Mouse (Mus musculus): ENCODE results near the gene Tsc1. TPM values are rescaled to one million over a fixed set of nuclear protein-coding genes. Genes with fewer than 3 reads are reported as not detected.

Tsc1 gene
- total and polyA plus RNA-seq, 2 experiments from 2014 or later, result 20.0 to 42.3 TPM

- Histone ChIP-seq H3K27me3 (ENCODE audit: insufficient read depth, low read length) (no peaks in the 10 kb centered on the region), H3K9ac (replicated peaks; ENCODE audit: low read length) (no peak overlapping the region), H3K4me3 (ENCODE audit: low read length) (no peak overlapping the region), H3K36me3 (ENCODE audit: insufficient read depth, low read length) (no peaks in the 10 kb centered on the region), H3K4me2 (ENCODE audit: low read depth, low read length) (no peak overlapping the region), H3K9me3 (ENCODE audit: low read length) (no peaks in the 10 kb centered on the region), H3K27ac (no peak overlapping the region), H3K4me1 (ENCODE audit: insufficient read depth, low read length) (no peaks in the 10 kb centered on the region)
- WGBS, result 54% methylated on average over 4 of the region's 4 CpGs
- DNase-seq (ENCODE audit: low spot score) (peak; percentile 11), ATAC-seq (no peak; the same call in 1 of the 2 replicates)
- peak; percentile 17; the same call in 1 of the 2 replicates for TF ChIP-seq CTCF (IDR thresholded peaks at IDR 0.05; ENCODE audit: low read depth)
These were observed 7.9 kb upstream of the Tsc1 start for GRCm38 (mm10) chr2:28633136-28633535.

- WGBS, result 84% methylated on average over 1 of the region's 1 CpGs
These were observed 5.8 kb upstream of the Tsc1 start for GRCm38 (mm10) chr2:28635199-28635598.

GRCm38 (mm10) chr2:28637106-28637845 is 3.8 kb upstream of the Tsc1 start:
- no peaks in the 10 kb centered on the region for H3K36me3 ChIP-seq (ENCODE audit: insufficient read depth, low read length)
- no peak overlapping the region for H3K4me3 ChIP-seq (ENCODE audit: low read length)
- ATAC-seq (no peak), DNase-seq (ENCODE audit: low spot score) (no peak)
- no peak overlapping the region for H3K27ac ChIP-seq
- TF ChIP-seq CTCF (IDR thresholded peaks at IDR 0.05; ENCODE audit: low read depth), result no peak
- no peak overlapping the region for H3K9ac ChIP-seq (replicated peaks; ENCODE audit: low read length)
- H3K27me3 ChIP-seq (ENCODE audit: insufficient read depth, low read length), result no peaks in the 10 kb centered on the region
- no peak overlapping the region for H3K4me2 ChIP-seq (ENCODE audit: low read depth, low read length)
- 72% methylated on average over 9 of the region's 9 CpGs for WGBS
- no peaks in the 10 kb centered on the region for H3K9me3 ChIP-seq (ENCODE audit: low read length)
- H3K4me1 ChIP-seq (ENCODE audit: insufficient read depth, low read length), result no peaks in the 10 kb centered on the region

More at GRCm38 (mm10) chr2:28635199-28635598, 5.8 kb upstream of the Tsc1 start:
- no peak overlapping the region for H3K9ac ChIP-seq (replicated peaks; ENCODE audit: low read length)
- TF ChIP-seq CTCF (IDR thresholded peaks at IDR 0.05; ENCODE audit: low read depth), result no peak
- H3K4me2 ChIP-seq (ENCODE audit: low read depth, low read length), result no peak overlapping the region
- H3K27me3 ChIP-seq (ENCODE audit: insufficient read depth, low read length), result no peaks in the 10 kb centered on the region
- no peak overlapping the region for H3K27ac ChIP-seq
- no peak overlapping the region for H3K4me3 ChIP-seq (ENCODE audit: low read length)
- H3K36me3 ChIP-seq (ENCODE audit: insufficient read depth, low read length), result no peaks in the 10 kb centered on the region
- DNase-seq (ENCODE audit: low spot score), result no peak
- no peaks in the 10 kb centered on the region for H3K4me1 ChIP-seq (ENCODE audit: insufficient read depth, low read length)
- no peaks in the 10 kb centered on the region for H3K9me3 ChIP-seq (ENCODE audit: low read length)
- ATAC-seq, result no peak

- Histone ChIP-seq H3K27me3 (ENCODE audit: insufficient read depth, low read length) (no peaks in the 10 kb centered on the region), H3K36me3 (ENCODE audit: insufficient read depth, low read length) (no peaks in the 10 kb centered on the region), H3K4me3 (ENCODE audit: low read length) (no peak overlapping the region), H3K27ac (no peak overlapping the region; the same call in 1 of the 2 replicates), H3K4me1 (ENCODE audit: insufficient read depth, low read length) (peaks cover 7% of the 10 kb centered on the region), H3K9me3 (ENCODE audit: low read length) (no peaks in the 10 kb centered on the region), H3K9ac (replicated peaks; ENCODE audit: low read length) (no peak overlapping the region), H3K4me2 (ENCODE audit: low read depth, low read length) (peak overlapping the region; percentile 27)
- peak; percentile 8 for DNase-seq (ENCODE audit: low spot score)
- WGBS, result 23% methylated on average over 9 of the region's 9 CpGs
- ATAC-seq, result no peak
- no peak for TF ChIP-seq CTCF (IDR thresholded peaks at IDR 0.05; ENCODE audit: low read depth)
These were observed 2.7 kb upstream of the Tsc1 start for GRCm38 (mm10) chr2:28638352-28638751.

GRCm38 (mm10) chr2:28638886-28639285 is 2.1 kb upstream of the Tsc1 start:
- TF ChIP-seq CTCF (IDR thresholded peaks at IDR 0.05; ENCODE audit: low read depth), result no peak
- Histone ChIP-seq H3K4me3 (ENCODE audit: low read length) (no peak overlapping the region), H3K36me3 (ENCODE audit: insufficient read depth, low read length) (no peaks in the 10 kb centered on the region), H3K9me3 (ENCODE audit: low read length) (no peaks in the 10 kb centered on the region), H3K4me2 (ENCODE audit: low read depth, low read length) (peak overlapping the region; percentile 27), H3K27me3 (ENCODE audit: insufficient read depth, low read length) (no peaks in the 10 kb centered on the region), H3K4me1 (ENCODE audit: insufficient read depth, low read length) (peaks cover 7% of the 10 kb centered on the region), H3K9ac (replicated peaks; ENCODE audit: low read length) (no peak overlapping the region), H3K27ac (no peak overlapping the region; the same call in 1 of the 2 replicates)
- peak; percentile 44 for DNase-seq (ENCODE audit: low spot score)
- ATAC-seq, result no peak
- 9% methylated on average over 9 of the region's 9 CpGs for WGBS

- peak; percentile 34; the same call in 1 of the 2 replicates for TF ChIP-seq CTCF (IDR thresholded peaks at IDR 0.05; ENCODE audit: low read depth)
- Histone ChIP-seq H3K9me3 (ENCODE audit: low read length) (no peaks in the 10 kb centered on the region), H3K4me2 (ENCODE audit: low read depth, low read length) (no peak overlapping the region), H3K9ac (replicated peaks; ENCODE audit: low read length) (no peak overlapping the region), H3K36me3 (ENCODE audit: insufficient read depth, low read length) (no peaks in the 10 kb centered on the region), H3K27me3 (ENCODE audit: insufficient read depth, low read length) (no peaks in the 10 kb centered on the region), H3K27ac (no peak overlapping the region), H3K4me1 (ENCODE audit: insufficient read depth, low read length) (peaks cover 7% of the 10 kb centered on the region), H3K4me3 (ENCODE audit: low read length) (no peak overlapping the region)
- DNase-seq (ENCODE audit: low spot score) (no peak), ATAC-seq (no peak)
- 59% methylated on average over 7 of the region's 7 CpGs for WGBS
These were observed 1.2 kb upstream of the Tsc1 start for GRCm38 (mm10) chr2:28639794-28640193.

GRCm38 (mm10) chr2:28641435-28641941 is 460 bp downstream of the Tsc1 start:
- peaks cover 7% of the 10 kb centered on the region for H3K4me1 ChIP-seq (ENCODE audit: insufficient read depth, low read length)
- peak overlapping the region; percentile 84 for H3K27ac ChIP-seq
- peak overlapping the region; percentile 85 for H3K4me2 ChIP-seq (ENCODE audit: low read depth, low read length)
- no peak for TF ChIP-seq CTCF (IDR thresholded peaks at IDR 0.05; ENCODE audit: low read depth)
- peak overlapping the region; percentile 95 for H3K9ac ChIP-seq (replicated peaks; ENCODE audit: low read length)
- WGBS, result under 1% methylated on average over 43 of the region's 43 CpGs
- no peaks in the 10 kb centered on the region for H3K9me3 ChIP-seq (ENCODE audit: low read length)
- peak overlapping the region; percentile 99 for H3K4me3 ChIP-seq (ENCODE audit: low read length)
- ATAC-seq (peak; percentile 73), DNase-seq (ENCODE audit: low spot score) (peak; percentile 45)
- no peaks in the 10 kb centered on the region for H3K36me3 ChIP-seq (ENCODE audit: insufficient read depth, low read length)
- H3K27me3 ChIP-seq (ENCODE audit: insufficient read depth, low read length), result no peaks in the 10 kb centered on the region
